Mouse (Mus musculus): ENCODE measurements at regions not wholly inside any gene's neighbourhood (a gene's known extent, or its start where the extent isn't known, plus 50 kb on each side); places are given as distances from the start of the nearest gene placed in this dataset.

- DNase-seq (ENCODE audit: low spot score), result no peak
Observed at GRCm38 (mm10) chr12:17601245-17602023, 56.8 kb downstream of the Odc1 start.

DNA sequence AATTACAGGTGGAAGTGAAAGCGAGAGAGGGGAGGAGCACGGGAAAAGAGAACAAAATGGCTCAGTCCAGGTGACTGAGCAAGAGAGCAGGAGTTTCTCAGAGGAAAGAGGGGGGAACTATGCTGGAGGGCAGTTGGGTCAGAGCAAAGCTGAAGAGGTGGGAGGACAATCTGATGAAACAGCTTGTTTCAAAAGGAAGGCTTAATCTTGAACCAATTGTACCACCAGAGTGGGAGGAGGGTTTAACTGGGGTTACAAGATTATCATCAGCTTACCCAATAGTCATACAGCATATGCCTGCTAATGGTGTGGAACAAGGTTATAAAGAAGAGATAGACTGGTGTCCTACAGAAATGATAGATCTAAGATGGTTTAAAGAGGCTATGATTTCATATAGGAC lies 59.0 kb downstream of the Odc1 start:
- no peak for DNase-seq (ENCODE audit: low spot score)

- DNase-seq (ENCODE audit: low spot score), result no peak
Observed at GRCm38 (mm10) chr12:17610384-17610783, 65.8 kb downstream of the Odc1 start.

DNA sequence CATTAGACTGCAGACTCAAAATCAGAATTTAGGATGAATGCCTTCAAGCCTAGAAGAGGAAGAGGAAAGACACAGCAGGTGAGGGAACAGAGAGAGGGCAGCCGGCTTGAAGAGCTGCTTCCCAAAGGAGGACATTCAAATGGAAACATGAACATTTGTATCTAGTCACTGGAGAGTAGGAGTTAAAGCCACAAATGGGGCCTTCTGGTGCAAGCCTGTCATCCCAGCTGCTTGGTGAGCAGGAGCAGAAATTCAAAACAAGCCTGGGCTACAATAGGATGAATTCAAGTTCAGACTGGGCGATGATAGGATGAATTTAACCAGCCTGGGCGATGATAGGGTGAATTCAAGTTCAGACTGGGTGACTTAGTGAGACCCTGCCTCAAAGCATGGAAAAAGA lies 67.4 kb downstream of the Odc1 start:
- DNase-seq (ENCODE audit: low spot score), result peak; percentile 42

GRCm38 (mm10) chr12:17618300-17618699 lies 72.4 kb upstream of the Hpcal1 start:
- DNase-seq (ENCODE audit: low spot score), result no peak

- no peak for DNase-seq (ENCODE audit: low spot score)
Observed at GRCm38 (mm10) chr12:17620226-17620625, 70.4 kb upstream of the Hpcal1 start.

- DNase-seq (ENCODE audit: low spot score), result no peak
Observed at GRCm38 (mm10) chr12:17621487-17621888, 69.2 kb upstream of the Hpcal1 start.

- no peak for DNase-seq (ENCODE audit: low spot score)
Observed at GRCm38 (mm10) chr12:17622509-17623005, 68.1 kb upstream of the Hpcal1 start.

DNA sequence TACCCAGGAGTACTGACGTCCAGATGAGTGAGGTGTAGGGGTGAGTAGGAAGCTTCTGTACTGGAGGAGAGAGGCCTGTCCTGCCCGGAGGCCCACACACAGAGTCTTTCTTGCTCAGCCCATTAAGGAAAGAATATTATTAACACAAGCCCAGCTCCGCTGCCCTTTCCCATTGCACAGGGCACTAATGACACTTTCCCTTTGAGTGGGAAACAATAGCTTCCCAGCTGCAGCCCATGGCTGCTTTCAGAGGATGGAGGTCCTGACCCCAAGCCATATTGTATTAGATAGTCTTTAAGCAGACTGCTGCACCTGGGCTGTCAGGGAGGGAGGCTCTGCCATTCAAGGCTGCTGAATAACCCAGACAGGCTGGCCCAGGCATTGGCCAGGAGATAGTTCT lies 64.6 kb upstream of the Hpcal1 start:
- DNase-seq (ENCODE audit: low spot score), result no peak

DNA sequence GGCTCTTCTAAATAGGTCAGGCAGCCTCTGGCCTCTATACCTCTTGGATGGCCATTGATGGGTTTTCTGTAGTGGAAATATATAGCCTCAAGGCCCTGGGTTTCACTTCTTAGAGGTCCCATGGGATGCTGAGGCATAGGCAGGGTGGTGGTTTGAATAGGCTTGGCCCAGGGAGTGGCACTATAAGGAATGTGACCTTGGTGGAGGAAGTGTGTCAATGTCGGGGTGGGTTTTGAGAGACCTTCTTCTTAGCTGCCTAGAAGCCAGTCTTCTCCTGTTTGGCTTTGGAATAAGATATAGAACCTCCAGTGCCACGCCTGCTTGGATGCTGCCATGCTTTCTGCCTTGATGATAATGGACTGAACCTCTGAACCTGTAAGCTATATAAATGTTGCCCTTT lies 59.5 kb upstream of the Hpcal1 start:
- DNase-seq (ENCODE audit: low spot score), result no peak

GRCm38 (mm10) chr12:17636146-17636545 lies 54.5 kb upstream of the Hpcal1 start:
- no peak for DNase-seq (ENCODE audit: low spot score)

GRCm38 (mm10) chr12:17636590-17636989 lies 54.1 kb upstream of the Hpcal1 start:
- DNase-seq (ENCODE audit: low spot score), result no peak

Measured in layer of hippocampus, adult 9-10 months (tissue).